30 mouse cellular contexts compared by ENCODE assay signal in genomic region chr15:98839161-98839560, GRCm38 (mm10). TPM values are rescaled to one million over a fixed set of nuclear protein-coding genes. Genes with fewer than 3 reads are reported as not detected.
DNase-seq lines count a peak whose midpoint lies in the region; ATAC-seq and TF ChIP-seq lines count a peak whose summit lies in the region.
"Had no signal": no experiment of that assay in that cellular context is flagged by ENCODE, and none has a peak within 500 bp of the region (broad histone marks: within the 10 kb centered on the region; RNA-seq: fewer than 3 reads in every experiment).

No protein-coding gene starts in this region.

- DNase-seq in liver = no peak
- no peak for DNase-seq in G1E (ENCODE audit: low spot score)
- no peak for DNase-seq in left cerebral cortex, adult 8-10 months (ENCODE audit: low spot score in 2 of 2)
- DNase-seq: adrenal gland, adult 8-10 months; adrenal gland, postnatal 25 days; cerebellum, adult 11-12 months; cerebellum, adult 8-10 months; cerebellum, postnatal 10 days; cerebellum, postnatal 36 days; embryo, embryonic 11 days; gastrocnemius, postnatal 14 days; heart, adult 18-20 months; heart, postnatal 14 days; heart, postnatal 4 days had no signal

- WGBS in liver, embryonic 12.5 days (ENCODE audit: insufficient replicate concordance) = 90% methylated on average over 14 of the region's 14 CpGs

- no peak for TF ChIP-seq CTCF in G1E (IDR thresholded peaks at IDR 0.05; ENCODE audit: low read depth, low read length)

- H3K4me3 ChIP-seq in liver, embryonic 12.5 days = no peak overlapping the region
- peak overlapping the region; percentile 2 for H3K4me3 ChIP-seq in megakaryocyte, embryonic 14.5 days (replicated peaks)
- H3K4me3 ChIP-seq in G1E (ENCODE audit: low read depth, low read length) = 0 out of 2 replicates have a peak overlapping the region, but pooled peaks have one; percentile 5
- H3K4me3 ChIP-seq: embryonic facial prominence, embryonic 13.5 days; erythroblast, embryonic 14.5 days; forebrain, embryonic 12.5 days; forebrain, embryonic 15.5 days; heart, embryonic 13.5 days; hindbrain, embryonic 12.5 days; hindbrain, embryonic 15.5 days; intestine, embryonic 15.5 days had no signal

- H3K27ac ChIP-seq in liver, embryonic 12.5 days = peak overlapping the region; percentile 43; the same call in 1 of the 2 replicates
- H3K27ac ChIP-seq: embryonic facial prominence, embryonic 10.5 days; embryonic facial prominence, embryonic 13.5 days; forebrain, embryonic 12.5 days; forebrain, embryonic 15.5 days; heart, embryonic 13.5 days; hindbrain, embryonic 12.5 days; hindbrain, embryonic 15.5 days; intestine, embryonic 15.5 days had no signal

- no peak overlapping the region for H3K9ac ChIP-seq in liver, embryonic 12.5 days
- H3K9ac ChIP-seq: embryonic facial prominence, embryonic 13.5 days; forebrain, embryonic 12.5 days; forebrain, embryonic 15.5 days; heart, embryonic 13.5 days; hindbrain, embryonic 12.5 days; hindbrain, embryonic 15.5 days; intestine, embryonic 15.5 days had no signal

- H3K9me3 ChIP-seq in liver, embryonic 12.5 days (replicated peaks) = no peaks in the 10 kb centered on the region
- no peaks in the 10 kb centered on the region for H3K9me3 ChIP-seq in megakaryocyte, embryonic 14.5 days
- H3K9me3 ChIP-seq in G1E (replicated peaks) = no peaks in the 10 kb centered on the region
- H3K9me3 ChIP-seq: embryonic facial prominence, embryonic 10.5 days; embryonic facial prominence, embryonic 13.5 days; forebrain, embryonic 12.5 days; forebrain, embryonic 15.5 days; heart, embryonic 13.5 days; hindbrain, embryonic 12.5 days; hindbrain, embryonic 15.5 days; intestine, embryonic 15.5 days had no signal

- H3K27me3 ChIP-seq in liver, embryonic 12.5 days (replicated peaks) = no peaks in the 10 kb centered on the region
- no peaks in the 10 kb centered on the region for H3K27me3 ChIP-seq in megakaryocyte, embryonic 14.5 days (replicated peaks)
- H3K27me3 ChIP-seq in G1E (ENCODE audit: insufficient read depth, low read length) = peaks cover 3% of the 10 kb centered on the region; the same call in 1 of the 2 replicates
- H3K27me3 ChIP-seq: embryonic facial prominence, embryonic 13.5 days; forebrain, embryonic 12.5 days; forebrain, embryonic 15.5 days; heart, embryonic 13.5 days; hindbrain, embryonic 12.5 days; hindbrain, embryonic 15.5 days; intestine, embryonic 15.5 days had no signal

- peaks cover 56% of the 10 kb centered on the region for H3K4me1 ChIP-seq in liver, embryonic 12.5 days
- peaks cover 22% of the 10 kb centered on the region for H3K4me1 ChIP-seq in megakaryocyte, embryonic 14.5 days
- H3K4me1 ChIP-seq in G1E (ENCODE audit: insufficient read depth, low read depth, low read length) = peaks cover 55% of the 10 kb centered on the region
- H3K4me1 ChIP-seq: embryonic facial prominence, embryonic 10.5 days; embryonic facial prominence, embryonic 13.5 days; forebrain, embryonic 12.5 days; forebrain, embryonic 15.5 days; hindbrain, embryonic 12.5 days; hindbrain, embryonic 15.5 days; intestine, embryonic 15.5 days had no signal

- ATAC-seq in liver, embryonic 12.5 days = no peak
- no peak for ATAC-seq in megakaryocyte, adult 5-6 weeks (ENCODE audit: poor library complexity, severe bottlenecking)
- no peak for ATAC-seq in G1E (ENCODE audit: extremely low read depth, insufficient number of reproducible peaks, low FRiP score, poor library complexity, severe bottlenecking)
- ATAC-seq: activated CD4-positive, CD25-positive, alpha-beta regulatory T cell, adult 4 months; CD4-positive, CD25-positive, alpha-beta regulatory T cell, adult 4 months; forebrain, embryonic 15.5 days; intestine, embryonic 15.5 days had no signal

- H3K36me3 ChIP-seq in liver, embryonic 12.5 days = peaks cover 100% of the 10 kb centered on the region
- H3K36me3 ChIP-seq in megakaryocyte, embryonic 14.5 days (replicated peaks; ENCODE audit: low read length) = peaks cover 100% of the 10 kb centered on the region
- H3K36me3 ChIP-seq in G1E (replicated peaks) = peaks cover 100% of the 10 kb centered on the region

- no peak overlapping the region for H3K4me2 ChIP-seq in liver, embryonic 12.5 days
- H3K4me2 ChIP-seq: embryonic facial prominence, embryonic 13.5 days; forebrain, embryonic 12.5 days; forebrain, embryonic 15.5 days; heart, embryonic 13.5 days; hindbrain, embryonic 12.5 days; hindbrain, embryonic 15.5 days; intestine, embryonic 15.5 days had no signal

RNA-seq across cellular contexts. Expression of gene Prkag1, which starts 7.8 kb away (rescaled TPM):
- 114 TPM in 2 replicates for polyA plus RNA-seq in liver, embryonic 12.5 days (2016; fragmentation: Nextera tagmentation; extraction: Ambion mirVana)
- polyA plus RNA-seq in megakaryocyte, embryonic 14.5 days (2012; ENCODE audit: insufficient read depth, low replicate concordance) = 237 and 264 TPM in 2 replicates
- 60.5 TPM in 2 replicates for total RNA-seq in megakaryocyte, adult 5-6 weeks (2015)
- total RNA-seq in megakaryocyte, adult 5-6 weeks (2017) = 99.7 and 126 TPM in 2 replicates
- 62.8 and 72.4 TPM in 2 replicates for total RNA-seq in G1E (2014; fragmentation: Nextera tagmentation)
- total RNA-seq in G1E (2017) = 114 and 150 TPM in 2 replicates
- polyA plus RNA-seq in G1E (2012) = 106 and 142 TPM in 2 replicates
- total RNA-seq in left cerebral cortex, adult 8-10 months (2022) = 10 to 100 TPM; 47.4 to 60.9 (median 53.2) TPM

RNA-seq across cellular contexts. Expression of gene Ddn, which starts 29.9 kb away (rescaled TPM):
- not detected in 2 replicates for polyA plus RNA-seq in liver, embryonic 12.5 days (2016; fragmentation: Nextera tagmentation; extraction: Ambion mirVana)
- polyA plus RNA-seq in megakaryocyte, embryonic 14.5 days (2012; ENCODE audit: insufficient read depth, low replicate concordance) = 0.32 and 0.73 TPM in 2 replicates
- total RNA-seq in megakaryocyte, adult 5-6 weeks (2015) = not detected in 2 replicates
- 0.15 and 0.16 TPM in 2 replicates for total RNA-seq in megakaryocyte, adult 5-6 weeks (2017)
- total RNA-seq in G1E (2014; fragmentation: Nextera tagmentation) (not detected in 2 replicates), G1E (2017) (0.17 and 0.22 TPM in 2 replicates)
- polyA plus RNA-seq in G1E (2012) = 0.07 and 0.08 TPM in 2 replicates
- 100 to 1,000 TPM; 692 to 784 (median 734) TPM for total RNA-seq in left cerebral cortex, adult 8-10 months (2022)
- polyA plus RNA-seq: activated CD4-positive, CD25-positive, alpha-beta regulatory T cell, adult 4 months; CD4-positive, CD25-positive, alpha-beta regulatory T cell, adult 4 months; embryonic facial prominence, embryonic 10.5 days; embryonic facial prominence, embryonic 13.5 days; forebrain, embryonic 12.5 days; intestine, embryonic 15.5 days had no signal

RNA-seq across cellular contexts. Expression of gene Kmt2d, which starts 31.8 kb away (rescaled TPM):
- 7.0 TPM in 2 replicates for polyA plus RNA-seq in liver, embryonic 12.5 days (2016; fragmentation: Nextera tagmentation; extraction: Ambion mirVana)
- 11.9 and 17.8 TPM in 2 replicates for polyA plus RNA-seq in megakaryocyte, embryonic 14.5 days (2012; ENCODE audit: insufficient read depth, low replicate concordance)
- total RNA-seq in megakaryocyte, adult 5-6 weeks (2015) = 33.7 and 37.1 TPM in 2 replicates
- total RNA-seq in megakaryocyte, adult 5-6 weeks (2017) = 16.7 and 52.1 TPM in 2 replicates
- total RNA-seq in G1E (2014; fragmentation: Nextera tagmentation) (141 and 150 TPM in 2 replicates), G1E (2017) (22.1 and 27.0 TPM in 2 replicates)
- 42.8 and 57.8 TPM in 2 replicates for polyA plus RNA-seq in G1E (2012)
- 10 to 100 TPM; 65.4 to 88.7 (median 76.5) TPM for total RNA-seq in left cerebral cortex, adult 8-10 months (2022)

RNA-seq across cellular contexts. Expression of gene Wnt1, which starts 49.5 kb away (rescaled TPM):
- not detected in 2 replicates for polyA plus RNA-seq in liver, embryonic 12.5 days (2016; fragmentation: Nextera tagmentation; extraction: Ambion mirVana)
- not detected in 2 replicates for polyA plus RNA-seq in megakaryocyte, embryonic 14.5 days (2012; ENCODE audit: insufficient read depth, low replicate concordance)
- total RNA-seq in megakaryocyte, adult 5-6 weeks (2015) = not detected in 2 replicates
- total RNA-seq in megakaryocyte, adult 5-6 weeks (2017) = not detected in 2 replicates
- total RNA-seq in G1E (2014; fragmentation: Nextera tagmentation) (not detected in 2 replicates), G1E (2017) (not detected in 2 replicates)
- not detected in 2 replicates for polyA plus RNA-seq in G1E (2012)
- total RNA-seq in left cerebral cortex, adult 8-10 months (2022) = under 1 TPM in 1 of 4 experiments, not detected in 3; 0.26 TPM
- total RNA-seq: adrenal gland, adult 8-10 months; adrenal gland, postnatal 25 days; gastrocnemius, adult 18-20 months; heart, adult 18-20 months; heart, postnatal 14 days; heart, postnatal 4 days had no signal
- polyA plus RNA-seq: activated CD4-positive, CD25-positive, alpha-beta regulatory T cell, adult 4 months; CD4-positive, CD25-positive, alpha-beta regulatory T cell, adult 4 months; embryonic facial prominence, embryonic 13.5 days; erythroblast, embryonic 14.5 days; heart, embryonic 13.5 days; heart, embryonic 16.5 days; intestine, embryonic 15.5 days had no signal

RNA-seq across cellular contexts. Expression of gene Rhebl1, which starts 55.2 kb away (rescaled TPM):
- 4.9 TPM in 2 replicates for polyA plus RNA-seq in liver, embryonic 12.5 days (2016; fragmentation: Nextera tagmentation; extraction: Ambion mirVana)
- 0.19 TPM in 1 of 2 replicates, not detected in the other for polyA plus RNA-seq in megakaryocyte, embryonic 14.5 days (2012; ENCODE audit: insufficient read depth, low replicate concordance)
- 4.8 and 9.6 TPM in 2 replicates for total RNA-seq in megakaryocyte, adult 5-6 weeks (2015)
- total RNA-seq in megakaryocyte, adult 5-6 weeks (2017) = 3.4 and 10.2 TPM in 2 replicates
- total RNA-seq in G1E (2014; fragmentation: Nextera tagmentation) (5.2 and 8.4 TPM in 2 replicates), G1E (2017) (7.8 and 8.0 TPM in 2 replicates)
- polyA plus RNA-seq in G1E (2012) = 2.7 and 2.9 TPM in 2 replicates
- 10 to 100 TPM in 2 of 4 experiments, 1 to 10 TPM in 2; 8.4 to 10.9 (median 10.2) TPM for total RNA-seq in left cerebral cortex, adult 8-10 months (2022)

Comparison
In these comparisons a context has a peak if more than half of its experiments do, and no peak if none do; other contexts are left out.
1. RNA of gene Ddn, which starts 29.9 kb away (total RNA-seq): 692 to 784 TPM in left cerebral cortex, adult 8-10 months; 0.17 to 0.22 TPM in G1E and 0.15 to 0.16 TPM in megakaryocyte, adult 5-6 weeks; every median in the first group is over 100 times any median in the second.